Mouse (Mus musculus): ENCODE data around the gene Miga2.

The Miga2 gene

GRCm38 (mm10) chr2:30429156-30429555 lies 65.1 kb downstream of the Miga2 start:
- peak in 1 of 2 experiments; percentile 41 for DNase-seq
